ENCODE assay signal across 7 mouse cellular contexts in the genomic region with DNA sequence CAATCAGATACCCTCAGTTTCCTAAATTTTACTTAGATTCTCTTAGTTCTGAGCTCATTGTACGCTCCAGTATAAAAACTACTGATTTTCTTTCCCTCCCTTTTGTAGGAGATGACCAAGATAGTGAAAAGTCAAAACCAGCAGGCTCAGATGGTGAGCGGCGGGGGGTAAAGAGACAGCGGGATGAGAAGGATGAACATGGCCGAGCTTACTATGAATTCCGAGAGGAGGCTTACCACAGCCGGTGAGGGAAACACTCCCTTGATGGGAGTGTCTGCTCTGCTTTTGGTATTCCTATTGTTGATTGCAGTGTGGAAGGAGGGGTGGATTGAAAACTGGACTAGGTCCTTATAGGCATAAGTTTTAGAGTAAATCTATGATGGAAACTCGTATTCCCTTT. TPM values are rescaled to one million over a fixed set of nuclear protein-coding genes. Genes with fewer than 3 reads are reported as not detected.
DNase-seq lines count a peak whose midpoint lies in the region; ATAC-seq and TF ChIP-seq lines count a peak whose summit lies in the region.

No protein-coding gene starts in this region.

- H3K4me3 ChIP-seq in megakaryocyte, embryonic 14.5 days (replicated peaks): peak overlapping the region; percentile 65
- peak overlapping the region; percentile 23 for H3K4me3 ChIP-seq in embryonic fibroblast, embryonic 13.5 days (ENCODE audit: insufficient read depth, low read length)
- H3K4me3 ChIP-seq in limb, embryonic 14.5 days (replicated peaks; ENCODE audit: low read length): peak overlapping the region; percentile 100; the same call in 1 of the 2 replicates

- TF ChIP-seq POLR2A in embryonic fibroblast, embryonic 13.5 days (IDR thresholded peaks at IDR 0.05; ENCODE audit: low read depth, low read length): no peak
- TF ChIP-seq POLR2A in limb, embryonic 14.5 days (IDR thresholded peaks at IDR 0.05; ENCODE audit: borderline replicate concordance, extremely low read depth, insufficient read depth, insufficient read length): no peak

- no peaks in the 10 kb centered on the region for H3K27me3 ChIP-seq in megakaryocyte, embryonic 14.5 days (replicated peaks)
- no peaks in the 10 kb centered on the region for H3K27me3 ChIP-seq in limb, embryonic 14.5 days (ENCODE audit: control insufficient read depth, insufficient read depth, low read length)

- peak overlapping the region; percentile 87 for H3K4me2 ChIP-seq in limb, embryonic 14.5 days (replicated peaks; ENCODE audit: low read depth, low read length, severe bottlenecking)

- H3K36me3 ChIP-seq in megakaryocyte, embryonic 14.5 days (replicated peaks; ENCODE audit: low read length): peaks cover 57% of the 10 kb centered on the region
- peaks cover 50% of the 10 kb centered on the region for H3K36me3 ChIP-seq in limb, embryonic 14.5 days (ENCODE audit: control insufficient read depth, insufficient read depth, low read length)

- H3K27ac ChIP-seq in embryonic fibroblast, embryonic 13.5 days (ENCODE audit: insufficient read depth, low read length): no peak overlapping the region
- no peak overlapping the region for H3K27ac ChIP-seq in limb, embryonic 14.5 days (replicated peaks; ENCODE audit: low read depth, low read length)

- no peak for ATAC-seq in megakaryocyte, adult 5-6 weeks (ENCODE audit: poor library complexity, severe bottlenecking)
- ATAC-seq in limb, embryonic 14.5 days (ENCODE audit: low FRiP score, low read depth): no peak

- 85% methylated on average over 8 of the region's 8 CpGs for WGBS in limb, embryonic 14.5 days

- H3K9ac ChIP-seq in limb, embryonic 14.5 days (ENCODE audit: low read depth, low read length, severe bottlenecking): 0 out of 2 replicates have a peak overlapping the region, but pooled peaks have one; percentile 94

- peaks cover 24% of the 10 kb centered on the region for H3K4me1 ChIP-seq in megakaryocyte, embryonic 14.5 days
- H3K4me1 ChIP-seq in embryonic fibroblast, embryonic 13.5 days (ENCODE audit: control insufficient read depth, insufficient read depth, low read length): no peaks in the 10 kb centered on the region
- peaks cover 21% of the 10 kb centered on the region for H3K4me1 ChIP-seq in limb, embryonic 14.5 days (ENCODE audit: control insufficient read depth, insufficient read depth, low read length)

- no peaks in the 10 kb centered on the region for H3K9me3 ChIP-seq in megakaryocyte, embryonic 14.5 days
- H3K9me3 ChIP-seq in limb, embryonic 14.5 days (ENCODE audit: control insufficient read depth, low read length): no peaks in the 10 kb centered on the region

- TF ChIP-seq CTCF in embryonic fibroblast, embryonic 13.5 days (IDR thresholded peaks at IDR 0.05; ENCODE audit: borderline replicate concordance, insufficient read depth, low read length): no peak

- DNase-seq in limb, embryonic 14.5 days (ENCODE audit: low spot score): no peak
- no peak for DNase-seq in right cerebral cortex, postnatal 14 days
- no peak for DNase-seq in right cerebral cortex, postnatal 36 days (ENCODE audit: low spot score in 2 of 2)
- no peak for DNase-seq in urinary bladder, postnatal 10 days (ENCODE audit: low spot score)

RNA-seq across cellular contexts. Expression of a gene that starts 2.9 kb away (rescaled TPM):
- polyA plus RNA-seq in megakaryocyte, embryonic 14.5 days (2012; ENCODE audit: insufficient read depth, low replicate concordance): 13.5 and 54.1 TPM in 2 replicates
- total RNA-seq in megakaryocyte, adult 5-6 weeks (2015): 52.3 and 56.0 TPM in 2 replicates
- 72.8 and 94.4 TPM in 2 replicates for total RNA-seq in megakaryocyte, adult 5-6 weeks (2017)
- polyA plus RNA-seq in embryonic fibroblast, embryonic 13.5 days (2011; ENCODE audit: insufficient read length, low read depth, missing spikeins): 78.5 and 98.7 TPM in 2 replicates
- 59.4 and 88.6 TPM in 2 replicates for polyA plus RNA-seq in limb, embryonic 14.5 days (2012; rRNA removed)
- polyA plus RNA-seq in limb, embryonic 14.5 days (2014; fragmentation: Nextera tagmentation; extraction: Ambion mirVana): 9.5 and 9.6 TPM in 2 replicates

RNA-seq across cellular contexts. Expression of a gene that starts 3.6 kb away (rescaled TPM):
- polyA plus RNA-seq in megakaryocyte, embryonic 14.5 days (2012; ENCODE audit: insufficient read depth, low replicate concordance): 0.51 TPM in 1 of 2 replicates, not detected in the other
- 28.6 and 31.0 TPM in 2 replicates for total RNA-seq in megakaryocyte, adult 5-6 weeks (2015)
- total RNA-seq in megakaryocyte, adult 5-6 weeks (2017): 53.6 and 63.7 TPM in 2 replicates
- polyA plus RNA-seq in embryonic fibroblast, embryonic 13.5 days (2011; ENCODE audit: insufficient read length, low read depth, missing spikeins): 52.8 and 68.7 TPM in 2 replicates
- 48.3 and 54.3 TPM in 2 replicates for polyA plus RNA-seq in limb, embryonic 14.5 days (2012; rRNA removed)
- polyA plus RNA-seq in limb, embryonic 14.5 days (2014; fragmentation: Nextera tagmentation; extraction: Ambion mirVana): 41.8 and 48.5 TPM in 2 replicates

RNA-seq across cellular contexts. Expression of a gene that starts 6.9 kb away (rescaled TPM):
- polyA plus RNA-seq in megakaryocyte, embryonic 14.5 days (2012; ENCODE audit: insufficient read depth, low replicate concordance): 44.9 and 148 TPM in 2 replicates
- not detected in 2 replicates for total RNA-seq in megakaryocyte, adult 5-6 weeks (2015)
- total RNA-seq in megakaryocyte, adult 5-6 weeks (2017): 1.8 and 5.9 TPM in 2 replicates
- 43.8 and 73.0 TPM in 2 replicates for polyA plus RNA-seq in embryonic fibroblast, embryonic 13.5 days (2011; ENCODE audit: insufficient read length, low read depth, missing spikeins)
- 0.51 and 3.0 TPM in 2 replicates for polyA plus RNA-seq in limb, embryonic 14.5 days (2012; rRNA removed)
- not detected in 2 replicates for polyA plus RNA-seq in limb, embryonic 14.5 days (2014; fragmentation: Nextera tagmentation; extraction: Ambion mirVana)

RNA-seq across cellular contexts. Expression of a gene that starts 14.6 kb away (rescaled TPM):
- 124 and 182 TPM in 2 replicates for polyA plus RNA-seq in megakaryocyte, embryonic 14.5 days (2012; ENCODE audit: insufficient read depth, low replicate concordance)
- total RNA-seq in megakaryocyte, adult 5-6 weeks (2015): 84.8 and 97.8 TPM in 2 replicates
- total RNA-seq in megakaryocyte, adult 5-6 weeks (2017): 48.1 and 49.6 TPM in 2 replicates
- 41.2 and 50.0 TPM in 2 replicates for polyA plus RNA-seq in embryonic fibroblast, embryonic 13.5 days (2011; ENCODE audit: insufficient read length, low read depth, missing spikeins)
- polyA plus RNA-seq in limb, embryonic 14.5 days (2012; rRNA removed): 48.2 and 63.5 TPM in 2 replicates
- polyA plus RNA-seq in limb, embryonic 14.5 days (2014; fragmentation: Nextera tagmentation; extraction: Ambion mirVana): 50.2 and 51.3 TPM in 2 replicates

RNA-seq across cellular contexts. Expression of a gene that starts 16.3 kb away (rescaled TPM):
- not detected in 2 replicates for polyA plus RNA-seq in megakaryocyte, embryonic 14.5 days (2012; ENCODE audit: insufficient read depth, low replicate concordance)
- total RNA-seq in megakaryocyte, adult 5-6 weeks (2015): 0.16 TPM in 1 of 2 replicates, not detected in the other
- total RNA-seq in megakaryocyte, adult 5-6 weeks (2017): not detected in 2 replicates
- polyA plus RNA-seq in embryonic fibroblast, embryonic 13.5 days (2011; ENCODE audit: insufficient read length, low read depth, missing spikeins): not detected in 2 replicates
- polyA plus RNA-seq in limb, embryonic 14.5 days (2012; rRNA removed): 2.2 and 2.5 TPM in 2 replicates
- polyA plus RNA-seq in limb, embryonic 14.5 days (2014; fragmentation: Nextera tagmentation; extraction: Ambion mirVana): 4.2 and 5.0 TPM in 2 replicates

Comparison
In these comparisons a context has a peak if more than half of its experiments do, and no peak if none do; other contexts are left out.
1. H3K4me3 ChIP-seq: peak in every context shown above with its lines; median percentile 100 in limb, embryonic 14.5 days; 65 in megakaryocyte, embryonic 14.5 days; 23 in embryonic fibroblast, embryonic 13.5 days.
2. RNA of a gene that starts 3.6 kb away (polyA plus RNA-seq): 52.8 to 68.7 TPM in embryonic fibroblast, embryonic 13.5 days and 41.8 to 54.3 TPM in limb, embryonic 14.5 days; 0.51 TPM in megakaryocyte, embryonic 14.5 days; every median in the first group is over 10 times any median in the second.
3. RNA of a gene that starts 6.9 kb away (polyA plus RNA-seq): 44.9 to 148 TPM in megakaryocyte, embryonic 14.5 days and 43.8 to 73.0 TPM in embryonic fibroblast, embryonic 13.5 days; 0.51 to 3.0 TPM in limb, embryonic 14.5 days; every median in the first group is over 10 times any median in the second.